Mouse (Mus musculus) layer of hippocampus, postnatal 14 days (tissue): ENCODE data around the gene 9330161L09Rik. TPM values are rescaled to one million over a fixed set of nuclear protein-coding genes. Genes with fewer than 3 reads are reported as not detected.
"Not testable (repeated sequence)": the region's sequence is repeated elsewhere in the genome, so short reads cannot be mapped to it uniquely, and the experiment has no call there.

Source experiments
- DNase-seq, 2 experiments: peaks; one replicate each; pipeline ENCODE4 v3.0.0; 2021 to 2022; ENCODE audit warnings: low spot score in 2 of 2, mixed read lengths in 1 of 2
- long read RNA-seq, 2 experiments: library from polyadenylated mRNA; stranded (forward); transcript quantifications; one replicate each; pipeline ENCODE4 v2.0.0; 2021
- total RNA-seq, 2 experiments: library from RNA; stranded (reverse); gene quantifications; 2 replicates each; pipeline ENCODE4 v1.2.3; 2021

The 9330161L09Rik gene
- 1 to 10 TPM; 2.0 to 3.4 TPM for total RNA-seq
- long read RNA-seq, experiment 1, partial matches to known transcripts, result 0 of 1 reads
- long read RNA-seq, experiment 1, other reads (novel, unspliced or antisense), result 0 of 1 reads
- long read RNA-seq, experiment 2, result 0 reads

GRCm38 (mm10) chr12:103407720-103408119 is at the start of gene 9330161L09Rik:
TSS of gene 9330161L09Rik (minus strand) at chr12:103407820.
- no peak for DNase-seq

GRCm38 (mm10) chr12:103457140-103457539 is 49.5 kb upstream of the 9330161L09Rik start, which contains the start of gene Ifi27l2b:
TSS of gene Ifi27l2b (minus strand) at chr12:103457223.
- no peak for DNase-seq

GRCm38 (mm10) chr12:103456727-103457126 is 49.1 kb upstream of the 9330161L09Rik start:
- not testable (repeated sequence) for DNase-seq

DNA sequence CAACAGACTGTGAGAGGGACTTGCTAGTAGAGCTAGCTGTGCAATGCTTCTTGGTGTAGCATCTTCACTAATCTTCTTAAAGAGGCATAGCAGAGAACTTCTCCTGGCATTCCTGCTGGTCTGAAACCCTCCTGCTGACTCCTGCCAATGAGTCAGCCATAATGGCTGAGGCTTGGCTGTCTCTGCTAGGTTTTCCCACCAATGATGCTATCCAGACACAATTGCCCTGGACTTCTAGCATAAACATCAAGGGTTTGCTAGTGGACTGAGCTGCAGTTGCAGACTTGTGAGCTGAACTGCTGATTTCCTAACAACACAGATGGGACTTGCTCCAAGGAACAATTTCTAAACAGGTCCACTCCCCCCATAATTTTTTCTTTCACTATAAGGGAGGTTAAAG is 45.7 kb upstream of the 9330161L09Rik start:
- DNase-seq, result no peak

DNA sequence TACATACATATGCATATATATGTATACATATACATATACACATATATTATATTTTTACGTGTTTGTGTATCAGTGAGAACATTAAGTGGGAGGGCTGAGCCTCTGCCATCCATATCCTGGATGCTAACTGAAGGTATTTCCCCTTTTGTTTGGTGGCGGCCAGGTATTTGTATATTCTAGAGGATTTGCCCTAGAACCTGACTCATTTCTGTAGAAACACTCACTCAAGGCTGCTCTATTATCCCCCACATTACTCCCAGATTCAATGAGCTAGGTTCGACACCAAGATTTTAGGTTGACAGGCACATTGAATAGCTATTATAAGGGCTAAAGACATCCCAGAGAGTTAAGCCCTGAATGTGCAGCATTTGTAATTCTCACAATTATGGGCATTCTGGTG is 37.4 kb upstream of the 9330161L09Rik start:
- DNase-seq, result no peak

- DNase-seq, result not testable (repeated sequence)
Measured at GRCm38 (mm10) chr12:103444261-103444660, 36.6 kb upstream of the 9330161L09Rik start.

GRCm38 (mm10) chr12:103443524-103443923 is 35.9 kb upstream of the 9330161L09Rik start, which contains the start of gene Ifi27l2a:
TSS of gene Ifi27l2a (minus strand) at chr12:103443680.
- DNase-seq, result no peak

DNA sequence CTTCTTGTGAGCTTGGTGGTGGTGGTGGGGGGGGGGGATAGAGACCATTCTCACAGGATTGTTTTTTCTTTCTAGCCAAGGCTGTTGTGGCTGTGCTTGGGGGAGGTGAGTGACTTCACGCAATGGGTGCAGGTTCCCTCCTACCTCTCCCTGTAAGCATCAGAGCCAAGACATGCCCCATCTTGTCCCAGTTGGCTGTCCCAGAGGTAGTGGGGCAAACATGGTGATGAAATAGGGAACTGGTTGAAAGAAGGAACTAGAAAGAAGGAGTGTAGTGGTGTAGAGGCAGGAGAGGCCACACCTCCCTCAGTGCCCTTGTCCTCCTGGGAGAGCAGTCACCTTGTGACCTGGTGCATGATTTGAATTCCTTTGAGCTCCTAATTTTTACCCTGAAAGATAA is 30.0 kb upstream of the 9330161L09Rik start:
- no peak for DNase-seq

DNA sequence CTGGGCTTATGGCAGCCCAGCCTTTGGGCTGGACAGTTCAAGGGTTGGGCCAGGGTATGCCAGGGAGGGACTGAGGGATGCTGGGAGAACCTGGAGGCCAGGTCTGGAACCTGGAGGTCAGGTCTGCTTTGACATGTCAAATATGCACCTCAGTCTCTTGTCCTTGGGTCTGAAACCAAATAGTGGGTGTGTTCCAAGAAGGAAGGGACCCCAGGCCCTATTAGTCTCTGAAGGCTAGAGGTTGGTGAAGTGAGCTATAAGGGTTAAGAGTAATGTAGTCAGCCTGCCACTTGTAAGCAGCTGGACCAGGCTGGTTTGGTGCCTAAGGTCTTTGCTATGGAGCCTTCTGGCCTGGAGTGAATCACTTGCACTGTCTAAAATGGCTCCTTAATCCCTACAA is 27.2 kb upstream of the 9330161L09Rik start:
- no peak for DNase-seq

DNA sequence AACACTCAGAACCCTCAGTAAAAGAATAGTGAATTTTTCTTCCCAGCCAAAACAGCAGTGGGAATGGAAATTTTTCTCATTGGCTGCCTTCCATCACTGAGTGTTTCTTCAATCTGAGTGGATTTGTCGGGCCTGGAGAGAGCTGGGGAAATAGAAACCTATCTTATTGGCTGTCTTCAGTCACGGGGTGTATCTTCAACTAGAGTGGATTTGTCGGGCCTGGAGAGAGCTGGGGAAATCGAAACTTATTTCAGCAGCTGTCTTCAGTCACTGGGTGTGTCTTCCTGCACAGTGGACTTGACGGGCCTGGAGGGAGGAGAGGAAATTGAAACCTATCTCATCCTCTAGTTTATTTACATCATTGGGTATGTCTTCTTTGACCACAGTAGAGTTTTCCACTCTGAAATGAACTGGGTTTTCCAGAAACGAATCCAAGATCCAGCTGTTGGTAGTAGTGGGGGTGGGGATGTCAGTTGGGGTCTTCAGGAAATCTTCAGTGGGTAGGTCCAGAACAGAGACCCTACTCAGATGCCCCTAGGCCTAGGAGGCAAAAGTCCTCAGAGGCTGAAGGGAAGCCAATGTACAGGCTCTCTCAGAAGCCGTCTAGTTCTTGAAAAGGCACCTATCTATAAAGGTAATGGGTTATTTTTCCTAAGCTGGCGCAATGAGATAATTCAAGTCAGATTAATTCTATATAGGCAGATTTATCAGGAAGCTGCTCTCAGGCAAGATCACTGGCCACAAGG is 26.5 kb upstream of the 9330161L09Rik start, which contains the start of gene Ifi27:
Gene Ifi27 (plus strand): TSS at position 226 of the 746 bp plus-strand sequence.
- DNase-seq, result peak in 1 of 2 experiments; percentile 67

DNA sequence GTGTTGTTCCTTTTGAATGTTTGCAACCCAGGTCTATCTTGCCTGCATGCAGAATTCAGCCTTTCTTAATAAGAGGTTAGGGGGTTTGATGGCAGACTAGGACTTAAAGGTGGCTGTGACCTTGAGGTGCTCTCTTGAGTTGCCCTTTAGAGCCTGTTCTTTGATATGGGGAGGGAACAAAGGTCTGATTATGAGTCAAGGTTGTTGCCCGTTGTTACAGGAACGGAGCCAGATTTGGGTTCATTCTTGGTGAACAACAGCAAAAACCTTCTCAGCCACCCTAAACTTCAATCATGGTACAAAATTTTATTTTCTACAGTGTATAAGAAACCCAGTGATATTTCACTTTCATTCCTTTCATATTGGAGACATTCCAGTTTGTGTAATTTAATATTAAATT is 25.8 kb upstream of the 9330161L09Rik start:
- DNase-seq, result no peak

DNA sequence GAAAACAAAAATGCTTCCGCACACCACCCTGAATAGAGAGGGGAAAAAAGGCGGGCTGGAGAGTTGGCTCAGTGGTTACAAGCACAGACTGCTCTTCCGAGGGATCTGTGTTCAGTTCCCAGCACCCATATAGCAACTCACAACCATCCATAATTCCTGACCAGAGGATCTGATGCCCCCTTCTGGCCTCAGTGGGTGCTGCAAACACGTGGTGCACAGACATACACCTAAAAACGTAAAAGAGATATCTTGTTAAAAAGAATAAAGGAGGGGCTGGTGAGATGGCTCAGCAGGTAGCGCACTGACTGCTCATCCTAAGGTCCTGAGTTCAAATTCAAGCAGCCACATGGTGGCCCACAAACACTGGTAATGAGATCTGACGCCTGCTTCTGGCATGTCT is 19.1 kb upstream of the 9330161L09Rik start:
- no peak for DNase-seq

DNA sequence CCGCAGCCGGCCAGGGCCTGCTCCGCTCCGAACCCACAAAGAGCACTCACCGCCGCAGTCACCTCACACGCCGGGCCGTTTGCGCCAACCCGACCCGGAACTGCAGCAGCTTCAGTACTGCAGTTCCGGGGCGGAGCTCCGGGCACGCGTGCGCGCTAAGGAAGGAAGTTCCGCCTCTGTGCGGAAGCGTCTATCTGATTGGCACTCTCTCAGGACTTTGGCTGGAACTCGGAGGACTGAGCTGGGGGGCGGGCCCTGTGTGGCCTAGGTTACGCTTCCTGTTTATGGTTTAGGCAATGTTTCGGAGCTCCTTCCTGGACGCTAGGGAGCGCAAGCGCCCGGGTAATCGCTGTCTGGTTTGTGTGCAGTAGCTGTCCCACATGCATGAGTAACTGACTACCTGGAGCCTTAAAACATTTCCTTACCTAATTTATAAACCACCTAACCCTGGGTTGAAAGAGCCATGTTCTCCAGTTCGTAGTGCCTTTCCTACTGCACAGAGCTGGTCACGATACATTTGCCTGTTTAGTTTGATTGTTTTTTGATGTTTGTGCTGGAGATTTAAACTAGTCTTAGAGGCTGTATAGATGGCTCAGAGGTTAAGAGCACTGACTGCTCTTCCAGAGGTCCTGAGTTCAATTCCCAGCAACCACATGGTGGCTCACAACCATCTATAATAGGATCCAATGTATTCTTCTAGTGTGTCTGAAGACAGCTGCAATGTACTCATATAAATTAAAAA is 18.3 kb upstream of the 9330161L09Rik start, which contains the start of gene Ddx24:
Gene Ddx24 (minus strand): TSS at position 102 of the 742 bp plus-strand sequence.
- DNase-seq, result peak; percentile 95 to 99

GRCm38 (mm10) chr12:103425016-103425728 is 17.6 kb upstream of the 9330161L09Rik start:
- no peak for DNase-seq

DNA sequence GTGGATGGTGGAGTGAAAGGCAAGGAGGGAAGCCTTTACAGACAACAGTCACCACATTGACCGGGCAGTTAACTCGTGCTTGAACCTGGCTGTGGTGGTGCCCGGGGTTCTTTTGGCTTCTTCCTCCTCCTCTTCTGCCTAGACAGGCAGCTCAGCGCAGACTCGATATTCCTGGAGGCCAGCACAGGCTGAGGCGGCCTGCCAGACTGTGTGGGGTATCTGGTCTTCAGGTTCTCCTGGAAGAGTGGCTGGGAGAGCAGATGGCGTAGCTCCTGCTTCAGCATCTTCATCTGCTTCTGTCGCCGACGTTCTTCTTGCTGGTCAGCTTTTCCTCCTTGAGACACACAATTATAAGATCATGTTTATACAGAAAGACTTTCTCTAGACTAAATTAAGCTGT is 524 bp upstream of the 9330161L09Rik start:
- no peak for DNase-seq

DNA sequence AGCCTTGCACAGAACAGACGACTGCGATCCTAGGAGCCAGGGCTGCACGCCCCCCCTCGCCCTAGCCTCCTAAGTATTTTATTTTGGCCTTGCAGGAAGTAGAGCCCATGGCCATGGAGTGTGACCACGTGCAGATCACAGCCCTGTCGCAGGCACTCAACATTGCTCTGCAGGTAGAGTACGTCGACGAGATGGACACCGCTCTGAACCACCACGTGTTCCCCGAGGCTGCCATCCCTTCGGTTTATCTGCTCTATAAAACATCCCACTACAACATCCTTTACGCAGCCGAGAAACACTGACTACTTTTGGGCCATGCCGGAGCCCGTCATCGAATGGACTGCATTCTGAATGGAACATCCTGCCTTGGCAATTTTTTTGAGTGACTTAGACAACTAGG is 3.5 kb downstream of the 9330161L09Rik start:
- no peak for DNase-seq

DNA sequence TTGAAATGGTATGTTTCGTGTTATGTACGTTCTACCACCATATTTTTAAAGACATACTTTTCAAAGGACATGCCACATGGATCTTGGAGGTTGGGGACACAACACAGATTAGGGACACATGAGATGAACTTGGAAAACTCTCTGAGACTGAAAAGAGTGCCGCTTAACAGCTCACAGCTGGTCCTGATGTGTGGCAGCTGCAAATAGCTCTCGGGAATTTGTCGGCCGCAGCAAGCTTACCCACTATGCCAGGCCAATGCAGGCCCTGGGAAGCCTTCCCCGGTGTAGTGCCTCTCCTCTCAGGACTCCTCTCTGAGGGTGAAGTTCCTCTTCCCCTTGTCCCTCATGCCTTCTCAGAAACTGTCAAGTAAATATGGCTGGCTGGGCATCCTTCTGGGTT is 10.9 kb downstream of the 9330161L09Rik start:
- no peak for DNase-seq

DNA sequence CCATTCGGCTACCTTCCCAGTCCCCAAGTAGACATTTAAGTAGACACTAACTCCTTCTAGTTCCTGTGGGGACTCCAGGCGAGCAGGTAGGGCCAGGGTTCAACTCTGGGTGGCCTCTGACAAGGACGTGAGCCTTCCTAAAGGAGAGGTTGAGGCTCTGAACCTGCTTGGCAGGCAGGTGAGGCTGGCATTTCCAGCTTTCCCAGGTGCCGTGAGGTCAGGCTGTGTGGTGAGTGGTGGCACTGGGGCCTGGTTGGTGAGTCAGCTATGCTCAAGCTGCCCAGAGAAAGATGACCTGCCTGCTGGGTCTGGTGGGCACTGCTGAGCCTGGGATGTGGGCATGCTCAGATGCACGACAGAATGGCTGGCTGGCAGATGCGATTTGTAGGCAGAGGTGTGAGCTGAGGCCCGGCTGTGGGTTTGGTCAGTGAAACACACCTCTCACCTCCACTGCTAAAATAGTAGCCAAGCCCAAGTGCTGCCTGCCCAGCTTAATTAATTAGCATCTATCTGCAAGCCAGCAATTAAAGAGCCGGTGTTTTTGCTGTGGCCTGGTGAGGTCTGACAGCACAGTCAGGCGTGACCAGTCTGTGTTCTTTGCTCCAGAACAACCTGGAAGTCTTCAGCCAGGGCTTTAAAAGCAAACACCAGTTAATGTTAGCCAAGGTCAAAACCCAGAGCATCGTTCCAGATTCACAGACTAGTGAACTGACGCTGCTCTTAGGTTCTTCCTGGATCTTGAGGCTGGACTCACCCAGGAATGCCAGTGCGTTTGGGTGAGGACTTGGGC is 11.9 kb downstream of the 9330161L09Rik start:
- no peak for DNase-seq

GRCm38 (mm10) chr12:103393528-103393927 is 14.1 kb downstream of the 9330161L09Rik start:
- DNase-seq, result no peak

- DNase-seq, result peak; percentile 51 to 80
Measured at GRCm38 (mm10) chr12:103391098-103391497, 16.5 kb downstream of the 9330161L09Rik start.
